Comparison of ENCODE assay signal across 12 mouse cellular contexts in genomic region chr9:57209316-57209715, GRCm38 (mm10). TPM values are rescaled to one million over a fixed set of nuclear protein-coding genes. Genes with fewer than 3 reads are reported as not detected.
DNase-seq lines count a peak whose midpoint lies in the region; ATAC-seq and TF ChIP-seq lines count a peak whose summit lies in the region.
"Had no signal": no experiment of that assay in that cellular context is flagged by ENCODE, and none has a peak within 500 bp of the region (broad histone marks: within the 10 kb centered on the region; RNA-seq: fewer than 3 reads in every experiment).

No protein-coding gene starts in this region.

- 32% methylated on average over 3 of the region's 3 CpGs for WGBS in forebrain, embryonic 11.5 days
- WGBS in forebrain, embryonic 13.5 days, result 31% methylated on average over 3 of the region's 3 CpGs
- WGBS in midbrain, postnatal 0 days, result 36% methylated on average over 3 of the region's 3 CpGs
- 32% methylated on average over 3 of the region's 3 CpGs for WGBS in midbrain, embryonic 16.5 days

- DNase-seq in forebrain, embryonic 11.5 days (ENCODE audit: low spot score), result peak; percentile 61
- peak; percentile 63 for DNase-seq in midbrain, postnatal 0 days (ENCODE audit: low spot score)
- DNase-seq in c-Kit-negative CD71-positive TER-119-positive erythroid progenitor cells, embryonic 14.5 days (ENCODE audit: low read depth, low spot score), result peak; percentile 8
- DNase-seq in heart, postnatal 4 days, result peak; percentile 22
- DNase-seq in lung, adult 18-20 months, result peak; percentile 12 to 17
- peak; percentile 22 to 43 for DNase-seq in thymus, postnatal 36 days

- H3K36me3 ChIP-seq in forebrain, embryonic 11.5 days (ENCODE audit: control insufficient read depth, insufficient read depth, low read length), result no peaks in the 10 kb centered on the region
- H3K36me3 ChIP-seq in forebrain, embryonic 13.5 days (ENCODE audit: poor library complexity, severe bottlenecking), result no peaks in the 10 kb centered on the region
- no peaks in the 10 kb centered on the region for H3K36me3 ChIP-seq in midbrain, postnatal 0 days (ENCODE audit: insufficient read depth, low read length)
- H3K36me3 ChIP-seq in midbrain, embryonic 16.5 days (ENCODE audit: control insufficient read depth, insufficient read depth, low read length), result no peaks in the 10 kb centered on the region
- H3K36me3 ChIP-seq: G1E; heart, embryonic 13.5 days; stomach, embryonic 15.5 days had no signal

- peak; percentile 64 for TF ChIP-seq CTCF in midbrain, postnatal 0 days (IDR thresholded peaks at IDR 0.05)

- H3K9ac ChIP-seq in forebrain, embryonic 11.5 days (ENCODE audit: low read length), result no peak overlapping the region
- no peak overlapping the region for H3K9ac ChIP-seq in forebrain, embryonic 13.5 days
- H3K9ac ChIP-seq in midbrain, postnatal 0 days (replicated peaks; ENCODE audit: low read length, poor library complexity, severe bottlenecking), result no peak overlapping the region
- H3K9ac ChIP-seq in midbrain, embryonic 16.5 days (ENCODE audit: low read depth, low read length), result no peak overlapping the region
- H3K9ac ChIP-seq: heart, embryonic 13.5 days; stomach, embryonic 15.5 days had no signal

- no peak overlapping the region for H3K27ac ChIP-seq in forebrain, embryonic 11.5 days (ENCODE audit: low read depth, low read length)
- no peak overlapping the region for H3K27ac ChIP-seq in forebrain, embryonic 13.5 days
- H3K27ac ChIP-seq in midbrain, postnatal 0 days (ENCODE audit: low read depth, low read length), result no peak overlapping the region
- H3K27ac ChIP-seq in midbrain, embryonic 16.5 days (ENCODE audit: low read length), result no peak overlapping the region
- H3K27ac ChIP-seq: heart, embryonic 13.5 days; macrophage; stomach, embryonic 15.5 days had no signal

- H3K4me1 ChIP-seq in forebrain, embryonic 11.5 days (replicated peaks; ENCODE audit: control insufficient read depth, insufficient read depth, low read length), result no peaks in the 10 kb centered on the region
- H3K4me1 ChIP-seq in forebrain, embryonic 13.5 days, result no peaks in the 10 kb centered on the region
- H3K4me1 ChIP-seq in midbrain, postnatal 0 days (ENCODE audit: insufficient read depth, low read length), result no peaks in the 10 kb centered on the region
- no peaks in the 10 kb centered on the region for H3K4me1 ChIP-seq in midbrain, embryonic 16.5 days (ENCODE audit: control insufficient read depth, insufficient read depth, low read length)
- H3K4me1 ChIP-seq: heart, embryonic 13.5 days; stomach, embryonic 15.5 days had no signal

- H3K4me2 ChIP-seq in forebrain, embryonic 11.5 days (ENCODE audit: low read depth, low read length, severe bottlenecking), result no peak overlapping the region
- no peak overlapping the region for H3K4me2 ChIP-seq in forebrain, embryonic 13.5 days
- no peak overlapping the region for H3K4me2 ChIP-seq in midbrain, postnatal 0 days (ENCODE audit: low read depth, low read length, poor library complexity, severe bottlenecking)
- no peak overlapping the region for H3K4me2 ChIP-seq in midbrain, embryonic 16.5 days (ENCODE audit: low read length)
- H3K4me2 ChIP-seq: heart, embryonic 13.5 days; stomach, embryonic 15.5 days had no signal

- H3K27me3 ChIP-seq in forebrain, embryonic 11.5 days (ENCODE audit: control insufficient read depth, insufficient read depth, low read length), result no peaks in the 10 kb centered on the region
- no peaks in the 10 kb centered on the region for H3K27me3 ChIP-seq in forebrain, embryonic 13.5 days
- no peaks in the 10 kb centered on the region for H3K27me3 ChIP-seq in midbrain, postnatal 0 days (ENCODE audit: insufficient read depth, low read length)
- H3K27me3 ChIP-seq in midbrain, embryonic 16.5 days (ENCODE audit: control insufficient read depth, insufficient read depth, low read depth, low read length), result no peaks in the 10 kb centered on the region
- H3K27me3 ChIP-seq: heart, embryonic 13.5 days; stomach, embryonic 15.5 days had no signal

- H3K4me3 ChIP-seq in forebrain, embryonic 11.5 days (ENCODE audit: low read depth, low read length), result no peak overlapping the region
- no peak overlapping the region for H3K4me3 ChIP-seq in forebrain, embryonic 13.5 days
- no peak overlapping the region for H3K4me3 ChIP-seq in midbrain, postnatal 0 days (ENCODE audit: low read depth, low read length)
- no peak overlapping the region for H3K4me3 ChIP-seq in midbrain, embryonic 16.5 days (ENCODE audit: low read depth, low read length)
- H3K4me3 ChIP-seq: heart, embryonic 13.5 days; stomach, embryonic 15.5 days had no signal

- ATAC-seq in forebrain, embryonic 11.5 days (replicated peaks; ENCODE audit: low FRiP score), result no peak
- ATAC-seq in forebrain, embryonic 13.5 days, result no peak
- no peak for ATAC-seq in midbrain, postnatal 0 days (ENCODE audit: low FRiP score)
- ATAC-seq in midbrain, embryonic 16.5 days, result no peak

- no peaks in the 10 kb centered on the region for H3K9me3 ChIP-seq in forebrain, embryonic 11.5 days (ENCODE audit: control insufficient read depth, low read length)
- H3K9me3 ChIP-seq in forebrain, embryonic 13.5 days (replicated peaks), result no peaks in the 10 kb centered on the region
- H3K9me3 ChIP-seq in midbrain, postnatal 0 days (ENCODE audit: low read length), result no peaks in the 10 kb centered on the region
- no peaks in the 10 kb centered on the region for H3K9me3 ChIP-seq in midbrain, embryonic 16.5 days (replicated peaks; ENCODE audit: control insufficient read depth, low read length, poor library complexity, severe bottlenecking)
- H3K9me3 ChIP-seq: G1E; stomach, embryonic 15.5 days had no signal

RNA-seq across cellular contexts. Expression of gene Trcg1, which starts 27.0 kb away (rescaled TPM):
- 0.09 TPM in 1 of 2 replicates, not detected in the other for polyA plus RNA-seq in forebrain, embryonic 11.5 days (2014; fragmentation: Nextera tagmentation; extraction: Ambion mirVana)
- polyA plus RNA-seq in forebrain, embryonic 13.5 days (2015; fragmentation: Nextera tagmentation; extraction: Ambion mirVana), result not detected in 2 replicates
- not detected in 2 replicates for total RNA-seq in midbrain, postnatal 0 days (2014; rRNA removed)
- not detected in 2 replicates for polyA plus RNA-seq in midbrain, postnatal 0 days (2015; fragmentation: Nextera tagmentation; extraction: Ambion mirVana)
- polyA plus RNA-seq in midbrain, embryonic 16.5 days (2015; fragmentation: Nextera tagmentation; extraction: Ambion mirVana), result not detected in 2 replicates
- not detected for total RNA-seq in heart, postnatal 4 days (2021)
- polyA plus RNA-seq: G1E, macrophage had no signal

RNA-seq across cellular contexts. Expression of gene Commd4, which starts 51.2 kb away (rescaled TPM):
- polyA plus RNA-seq in forebrain, embryonic 11.5 days (2014; fragmentation: Nextera tagmentation; extraction: Ambion mirVana), result 87.1 and 99.0 TPM in 2 replicates
- 155 and 164 TPM in 2 replicates for polyA plus RNA-seq in forebrain, embryonic 13.5 days (2015; fragmentation: Nextera tagmentation; extraction: Ambion mirVana)
- total RNA-seq in midbrain, postnatal 0 days (2014; rRNA removed), result 56.9 and 72.8 TPM in 2 replicates
- 184 and 201 TPM in 2 replicates for polyA plus RNA-seq in midbrain, postnatal 0 days (2015; fragmentation: Nextera tagmentation; extraction: Ambion mirVana)
- polyA plus RNA-seq in midbrain, embryonic 16.5 days (2015; fragmentation: Nextera tagmentation; extraction: Ambion mirVana), result 191 and 202 TPM in 2 replicates
- total RNA-seq in heart, postnatal 4 days (2021), result 10 to 100 TPM; 31.1 to 33.0 TPM

RNA-seq across cellular contexts. Expression of gene 1700017B05Rik, which starts 53.1 kb away (rescaled TPM):
- 12.5 TPM in 2 replicates for polyA plus RNA-seq in forebrain, embryonic 11.5 days (2014; fragmentation: Nextera tagmentation; extraction: Ambion mirVana)
- 5.8 and 8.0 TPM in 2 replicates for polyA plus RNA-seq in forebrain, embryonic 13.5 days (2015; fragmentation: Nextera tagmentation; extraction: Ambion mirVana)
- 10.9 and 13.0 TPM in 2 replicates for total RNA-seq in midbrain, postnatal 0 days (2014; rRNA removed)
- polyA plus RNA-seq in midbrain, postnatal 0 days (2015; fragmentation: Nextera tagmentation; extraction: Ambion mirVana), result 4.5 and 5.0 TPM in 2 replicates
- polyA plus RNA-seq in midbrain, embryonic 16.5 days (2015; fragmentation: Nextera tagmentation; extraction: Ambion mirVana), result 3.0 and 4.2 TPM in 2 replicates
- 10 to 100 TPM; 21.6 to 26.6 TPM for total RNA-seq in heart, postnatal 4 days (2021)

Comparison
In these comparisons a context has a peak if more than half of its experiments do, and no peak if none do; other contexts are left out.
1. DNase-seq: peak in every context shown above with its lines; median percentile 63 in midbrain, postnatal 0 days; 61 in forebrain, embryonic 11.5 days; 32 in thymus, postnatal 36 days; 22 in heart, postnatal 4 days; 14 in lung, adult 18-20 months; 8 in c-Kit-negative CD71-positive TER-119-positive erythroid progenitor cells, embryonic 14.5 days.